9 mouse cellular contexts compared by ENCODE assay signal in genomic region chr4:31851006-31851405, GRCm38 (mm10).
DNase-seq lines count a peak whose midpoint lies in the region; ATAC-seq and TF ChIP-seq lines count a peak whose summit lies in the region.
"Had no signal": no experiment of that assay in that cellular context is flagged by ENCODE, and none has a peak within 500 bp of the region (broad histone marks: within the 10 kb centered on the region; RNA-seq: fewer than 3 reads in every experiment).

No protein-coding gene starts in this region.

- no peak overlapping the region for H3K4me3 ChIP-seq in heart, postnatal 0 days (ENCODE audit: low read depth, low read length)
- no peak overlapping the region for H3K4me3 ChIP-seq in heart, embryonic 12.5 days
- H3K4me3 ChIP-seq in midbrain, embryonic 10.5 days, result no peak overlapping the region
- no peak overlapping the region for H3K4me3 ChIP-seq in midbrain, embryonic 15.5 days
- H3K4me3 ChIP-seq in forebrain, embryonic 15.5 days, result no peak overlapping the region
- H3K4me3 ChIP-seq: limb, embryonic 15.5 days had no signal

- no peaks in the 10 kb centered on the region for H3K36me3 ChIP-seq in heart, postnatal 0 days (replicated peaks; ENCODE audit: control insufficient read depth, insufficient read depth, low read length)
- peaks cover 12% of the 10 kb centered on the region for H3K36me3 ChIP-seq in heart, embryonic 12.5 days
- H3K36me3 ChIP-seq in midbrain, embryonic 10.5 days, result no peaks in the 10 kb centered on the region
- no peaks in the 10 kb centered on the region for H3K36me3 ChIP-seq in midbrain, embryonic 15.5 days (replicated peaks)
- H3K36me3 ChIP-seq in forebrain, embryonic 15.5 days, result no peaks in the 10 kb centered on the region
- H3K36me3 ChIP-seq: limb, embryonic 15.5 days had no signal

- H3K27ac ChIP-seq in heart, postnatal 0 days (ENCODE audit: low read depth), result no peak overlapping the region
- H3K27ac ChIP-seq in heart, embryonic 12.5 days (ENCODE audit: poor library complexity, severe bottlenecking), result no peak overlapping the region
- no peak overlapping the region for H3K27ac ChIP-seq in midbrain, embryonic 10.5 days (replicated peaks)
- no peak overlapping the region for H3K27ac ChIP-seq in midbrain, embryonic 15.5 days
- no peak overlapping the region for H3K27ac ChIP-seq in forebrain, embryonic 15.5 days (replicated peaks)
- H3K27ac ChIP-seq: limb, embryonic 15.5 days had no signal

- ATAC-seq in heart, postnatal 0 days (ENCODE audit: insufficient read depth, low read depth), result no peak
- ATAC-seq in heart, embryonic 12.5 days (ENCODE audit: insufficient number of reproducible peaks, low FRiP score), result no peak
- no peak for ATAC-seq in midbrain, embryonic 15.5 days (replicated peaks)
- no peak for ATAC-seq in forebrain, embryonic 15.5 days (replicated peaks)

- TF ChIP-seq EP300 in heart, postnatal 0 days (IDR thresholded peaks at IDR 0.05; ENCODE audit: low read depth), result no peak

- no peak overlapping the region for H3K9ac ChIP-seq in heart, postnatal 0 days (replicated peaks; ENCODE audit: low read depth, low read length)
- H3K9ac ChIP-seq in heart, embryonic 12.5 days, result no peak overlapping the region
- H3K9ac ChIP-seq in midbrain, embryonic 15.5 days, result no peak overlapping the region
- no peak overlapping the region for H3K9ac ChIP-seq in forebrain, embryonic 15.5 days (replicated peaks)
- H3K9ac ChIP-seq: limb, embryonic 15.5 days had no signal

- no peak overlapping the region for H3K4me2 ChIP-seq in heart, postnatal 0 days (ENCODE audit: low read depth, low read length)
- H3K4me2 ChIP-seq in heart, embryonic 12.5 days, result no peak overlapping the region
- no peak overlapping the region for H3K4me2 ChIP-seq in midbrain, embryonic 15.5 days
- no peak overlapping the region for H3K4me2 ChIP-seq in forebrain, embryonic 15.5 days (replicated peaks)
- H3K4me2 ChIP-seq: limb, embryonic 15.5 days had no signal

- peak; percentile 41 for TF ChIP-seq CTCF in heart, postnatal 0 days (IDR thresholded peaks at IDR 0.05; ENCODE audit: low read depth)

- H3K27me3 ChIP-seq in heart, postnatal 0 days (ENCODE audit: control insufficient read depth, insufficient read depth, low read length), result no peaks in the 10 kb centered on the region
- no peaks in the 10 kb centered on the region for H3K27me3 ChIP-seq in heart, embryonic 12.5 days (replicated peaks)
- H3K27me3 ChIP-seq in midbrain, embryonic 10.5 days (ENCODE audit: low read depth, poor library complexity, severe bottlenecking), result no peaks in the 10 kb centered on the region; the same call in 1 of the 2 replicates
- no peaks in the 10 kb centered on the region for H3K27me3 ChIP-seq in midbrain, embryonic 15.5 days (replicated peaks)
- H3K27me3 ChIP-seq in forebrain, embryonic 15.5 days, result no peaks in the 10 kb centered on the region
- H3K27me3 ChIP-seq: limb, embryonic 15.5 days had no signal

- DNase-seq in heart, postnatal 0 days (ENCODE audit: low spot score), result no peak
- DNase-seq in midbrain, embryonic 10.5 days (ENCODE audit: low spot score), result peak; percentile 22
- DNase-seq in adrenal gland, postnatal 14 days, result peak; percentile 42
- DNase-seq in lung, postnatal 14 days, result peak; percentile 25
- DNase-seq in gastrocnemius, postnatal 25 days, result no peak

- no peaks in the 10 kb centered on the region for H3K4me1 ChIP-seq in heart, postnatal 0 days (ENCODE audit: control insufficient read depth, insufficient read depth)
- H3K4me1 ChIP-seq in heart, embryonic 12.5 days (replicated peaks), result no peaks in the 10 kb centered on the region
- H3K4me1 ChIP-seq in midbrain, embryonic 10.5 days, result no peaks in the 10 kb centered on the region
- H3K4me1 ChIP-seq in midbrain, embryonic 15.5 days, result no peaks in the 10 kb centered on the region
- H3K4me1 ChIP-seq in forebrain, embryonic 15.5 days, result no peaks in the 10 kb centered on the region
- H3K4me1 ChIP-seq: limb, embryonic 15.5 days had no signal

- 43% methylated on average over 3 of the region's 3 CpGs for WGBS in heart, postnatal 0 days
- 38% methylated on average over 3 of the region's 3 CpGs for WGBS in heart, embryonic 12.5 days
- WGBS in midbrain, embryonic 10.5 days, result 51% methylated on average over 3 of the region's 3 CpGs
- 54% methylated on average over 3 of the region's 3 CpGs for WGBS in midbrain, embryonic 15.5 days
- WGBS in forebrain, embryonic 15.5 days, result 59% methylated on average over 3 of the region's 3 CpGs

- no peaks in the 10 kb centered on the region; the same call in 1 of the 2 replicates for H3K9me3 ChIP-seq in heart, postnatal 0 days (replicated peaks; ENCODE audit: control insufficient read depth, low read length)
- H3K9me3 ChIP-seq in heart, embryonic 12.5 days (replicated peaks), result peaks cover 11% of the 10 kb centered on the region; the same call in 1 of the 2 replicates
- H3K9me3 ChIP-seq in midbrain, embryonic 10.5 days (replicated peaks), result no peaks in the 10 kb centered on the region
- H3K9me3 ChIP-seq in midbrain, embryonic 15.5 days, result no peaks in the 10 kb centered on the region
- no peaks in the 10 kb centered on the region for H3K9me3 ChIP-seq in forebrain, embryonic 15.5 days
- H3K9me3 ChIP-seq: limb, embryonic 15.5 days had no signal

Comparison
In these comparisons a context has a peak if more than half of its experiments do, and no peak if none do; other contexts are left out.
1. DNase-seq: peak in midbrain, embryonic 10.5 days (single experiment), adrenal gland, postnatal 14 days (single experiment) and lung, postnatal 14 days (single experiment); none in heart, postnatal 0 days (single experiment) and gastrocnemius, postnatal 25 days (single experiment).